Mouse (Mus musculus) hindbrain, embryonic 10.5 days (tissue): ENCODE measurements around the gene Adcy7. TPM values are rescaled to one million over a fixed set of nuclear protein-coding genes. Genes with fewer than 3 reads are reported as not detected.

Experiments used
- DNase-seq: peaks from one replicate; pipeline ENCODE4 v3.0.0-alpha.2; 2017; ENCODE audit warnings: low spot score
- H3K27ac ChIP-seq: fragments of 300-500 bp; sonication (generic); 2 replicates; pipeline ENCODE4 v1.5.1; 2016; ENCODE audit warnings: mild to moderate bottlenecking, moderate library complexity
- H3K27me3 ChIP-seq: fragments of 300-500 bp; sonication (generic); 2 replicates; pipeline ENCODE4 v1.6.1; 2016; ENCODE audit warnings: mild to moderate bottlenecking; ENCODE audit not compliant: poor library complexity, insufficient read depth, severe bottlenecking
- H3K36me3 ChIP-seq: fragments of 300-500 bp; sonication (generic); 2 replicates; pipeline ENCODE4 v1.6.1; 2016; ENCODE audit warnings: mild to moderate bottlenecking, moderate library complexity
- H3K4me1 ChIP-seq: fragments of 300-500 bp; sonication (generic); replicated peaks from 2 replicates; pipeline ENCODE4 v1.6.1; 2016; ENCODE audit warnings: mild to moderate bottlenecking
- H3K4me3 ChIP-seq: fragments of 300-500 bp; sonication (generic); 2 replicates; pipeline ENCODE4 v1.5.1; 2016; ENCODE audit warnings: mild to moderate bottlenecking, moderate library complexity
- H3K9me3 ChIP-seq: fragments of 300-500 bp; sonication (generic); 2 replicates; pipeline ENCODE4 v1.6.1; 2016; ENCODE audit warnings: mild to moderate bottlenecking, moderate library complexity
- WGBS: fragments of 180-500 bp; shearing (Covaris S2); methylation state at CpG from one replicate; pipeline ENCODE4 v1.1.7; 2016; 5-methylcytosine and 5-hydroxymethylcytosine counted together
- polyA plus RNA-seq: library from polyadenylated mRNA; unstranded; fragments of >200 nt; fragmentation: Nextera tagmentation; extraction: Ambion mirVana; gene quantifications from 2 replicates; pipeline ENCODE4 v1.2.1, GENCODE M21; 2016

Gene Adcy7
- polyA plus RNA-seq, 1 experiment from 2014 or later, result 2.9 TPM

DNA sequence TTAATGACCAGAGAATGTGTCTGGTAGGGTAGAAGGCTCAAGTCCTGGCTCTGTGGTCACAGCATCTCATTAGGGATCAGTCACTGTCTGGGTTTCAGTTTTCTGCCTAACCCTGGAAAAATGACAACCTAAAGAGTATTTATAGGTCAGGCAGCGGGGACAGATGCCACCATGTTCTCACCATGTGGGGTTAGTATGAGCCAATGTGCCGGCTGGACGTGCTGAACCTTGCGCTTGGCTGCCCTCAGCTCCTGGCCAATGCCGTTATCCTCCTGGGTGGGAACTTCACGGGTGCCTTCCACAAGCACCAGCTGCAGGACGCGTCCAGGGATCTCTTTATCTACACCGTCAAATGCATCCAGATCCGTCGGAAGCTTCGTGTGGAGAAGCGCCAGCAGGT is 38.1 kb downstream of the Adcy7 start:
- no peaks in the 10 kb centered on the region for H3K27me3 ChIP-seq
- no peaks in the 10 kb centered on the region for H3K9me3 ChIP-seq
- DNase-seq, result no peak
- 0 out of 2 replicates have a peak overlapping the region, but pooled peaks have one; percentile 12 for H3K27ac ChIP-seq
- no peak overlapping the region for H3K4me3 ChIP-seq
- 94% methylated on average over 13 of the region's 13 CpGs for WGBS
- H3K36me3 ChIP-seq, result 0 out of 2 replicates have a peak, but pooled peaks cover 4% of the 10 kb centered on the region
- peaks cover 9% of the 10 kb centered on the region; the same call in 1 of the 2 replicates for H3K4me1 ChIP-seq

- peaks cover 15% of the 10 kb centered on the region; the same call in 1 of the 2 replicates for H3K4me1 ChIP-seq
- H3K27me3 ChIP-seq, result no peaks in the 10 kb centered on the region
- DNase-seq, result no peak
- no peaks in the 10 kb centered on the region for H3K9me3 ChIP-seq
- 80% methylated on average over 8 of the region's 8 CpGs for WGBS
- H3K36me3 ChIP-seq, result no peaks in the 10 kb centered on the region
- no peak overlapping the region for H3K4me3 ChIP-seq
- H3K27ac ChIP-seq, result no peak overlapping the region
These were observed 40.8 kb downstream of the Adcy7 start for GRCm38 (mm10) chr8:88312966-88313365.

DNA sequence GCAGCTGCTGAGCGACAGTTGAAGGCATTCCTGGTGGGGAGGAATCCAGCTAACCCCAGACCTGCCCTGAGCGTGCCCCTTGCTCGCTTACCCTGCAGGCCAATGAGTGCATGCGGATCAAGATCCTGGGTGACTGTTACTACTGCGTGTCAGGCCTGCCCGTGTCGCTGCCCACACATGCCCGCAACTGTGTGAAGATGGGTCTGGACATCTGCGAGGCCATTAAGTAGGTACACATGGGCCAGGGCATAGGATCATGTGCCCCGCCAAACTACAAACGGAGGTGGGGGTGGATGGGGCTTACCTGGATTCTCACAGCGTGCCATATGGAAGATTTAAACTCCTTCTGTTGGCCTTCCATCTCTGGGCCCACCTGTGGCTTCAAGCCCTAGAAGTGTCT is 41.8 kb downstream of the Adcy7 start:
- no peaks in the 10 kb centered on the region for H3K27me3 ChIP-seq
- DNase-seq, result no peak
- no peak overlapping the region for H3K4me3 ChIP-seq
- H3K27ac ChIP-seq, result no peak overlapping the region
- H3K9me3 ChIP-seq, result no peaks in the 10 kb centered on the region
- peaks cover 15% of the 10 kb centered on the region; the same call in 1 of the 2 replicates for H3K4me1 ChIP-seq
- no peaks in the 10 kb centered on the region for H3K36me3 ChIP-seq
- WGBS, result 93% methylated on average over 12 of the region's 12 CpGs

DNA sequence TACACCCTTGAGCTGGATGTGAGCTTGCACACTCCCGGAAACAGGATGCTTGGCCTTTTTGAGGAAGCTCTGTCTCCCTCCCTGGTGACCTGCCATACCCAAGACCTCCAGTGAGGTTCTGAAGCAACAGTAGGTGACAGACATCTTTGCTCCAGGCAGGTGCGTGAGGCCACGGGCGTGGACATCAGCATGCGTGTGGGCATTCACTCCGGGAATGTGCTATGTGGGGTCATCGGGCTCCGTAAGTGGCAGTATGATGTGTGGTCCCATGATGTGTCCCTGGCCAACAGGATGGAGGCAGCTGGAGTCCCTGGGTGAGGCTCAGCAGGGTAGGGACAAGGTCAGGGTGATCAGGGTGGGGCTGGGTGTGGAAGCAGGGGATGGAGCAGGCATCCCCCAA is 43.1 kb downstream of the Adcy7 start:
- H3K9me3 ChIP-seq, result no peaks in the 10 kb centered on the region
- H3K27ac ChIP-seq, result no peak overlapping the region
- no peaks in the 10 kb centered on the region for H3K36me3 ChIP-seq
- H3K27me3 ChIP-seq, result no peaks in the 10 kb centered on the region
- no peak overlapping the region for H3K4me3 ChIP-seq
- H3K4me1 ChIP-seq, result peaks cover 6% of the 10 kb centered on the region; the same call in 1 of the 2 replicates
- 96% methylated on average over 8 of the region's 8 CpGs for WGBS
- no peak for DNase-seq

DNA sequence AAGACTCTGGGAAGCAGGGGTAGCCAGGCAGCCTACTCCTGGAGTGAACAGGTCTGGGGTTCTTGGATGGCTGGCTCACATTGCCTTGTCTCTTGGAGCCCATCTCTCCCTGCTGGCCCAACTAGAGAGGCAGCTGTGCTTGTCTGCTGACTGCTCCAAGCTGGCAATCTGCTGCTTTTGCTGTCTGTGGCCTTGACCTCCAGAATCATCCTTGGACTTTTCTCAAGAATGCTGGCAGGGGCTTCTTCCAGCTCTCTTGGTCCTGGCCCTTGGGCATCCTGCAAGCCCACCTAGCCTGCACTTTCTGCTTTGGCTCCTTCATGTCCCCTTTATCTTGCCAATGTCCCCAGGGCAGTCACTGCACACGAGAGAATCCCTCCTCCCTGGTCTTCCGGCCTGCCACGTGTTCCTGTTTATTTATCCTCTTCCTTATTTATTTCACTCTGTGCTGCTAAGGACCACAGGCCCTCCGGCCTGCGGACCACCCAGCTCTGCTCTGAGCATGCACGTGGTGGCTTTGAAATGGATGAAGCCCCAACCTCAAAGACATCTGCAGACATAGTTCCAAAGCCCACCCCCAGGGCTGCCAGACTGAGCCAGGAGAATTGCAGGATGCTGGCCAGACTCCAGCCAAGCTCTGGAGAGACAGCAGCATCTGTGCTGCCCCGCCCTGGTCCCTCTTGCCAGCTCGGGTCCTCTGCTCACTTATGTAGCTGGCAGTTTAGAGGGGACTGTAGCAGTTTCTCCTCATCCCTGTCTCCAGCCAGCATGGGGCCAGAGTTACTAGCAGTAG is 44.1 kb downstream of the Adcy7 start:
- DNase-seq, result no peak
- Histone ChIP-seq H3K27ac (no peak overlapping the region), H3K9me3 (no peaks in the 10 kb centered on the region), H3K4me1 (peaks cover 6% of the 10 kb centered on the region; the same call in 1 of the 2 replicates), H3K4me3 (no peak overlapping the region), H3K36me3 (0 out of 2 replicates have a peak, but pooled peaks cover under 1% of the 10 kb centered on the region), H3K27me3 (no peaks in the 10 kb centered on the region)
- 60% methylated on average over 8 of the region's 8 CpGs for WGBS

- Histone ChIP-seq H3K4me1 (peaks cover 6% of the 10 kb centered on the region; the same call in 1 of the 2 replicates), H3K9me3 (no peaks in the 10 kb centered on the region), H3K36me3 (0 out of 2 replicates have a peak, but pooled peaks cover 5% of the 10 kb centered on the region), H3K27me3 (no peaks in the 10 kb centered on the region), H3K4me3 (no peak overlapping the region), H3K27ac (peak overlapping the region; percentile 35; the same call in 1 of the 2 replicates)
- WGBS, result 73% methylated on average over 5 of the region's 5 CpGs
- DNase-seq, result no peak
These were observed 45.1 kb downstream of the Adcy7 start for GRCm38 (mm10) chr8:88317341-88317740.

GRCm38 (mm10) chr8:88318151-88318550 is 45.9 kb downstream of the Adcy7 start:
- no peaks in the 10 kb centered on the region for H3K9me3 ChIP-seq
- H3K27me3 ChIP-seq, result no peaks in the 10 kb centered on the region
- no peak for DNase-seq
- H3K4me3 ChIP-seq, result no peak overlapping the region
- H3K36me3 ChIP-seq, result peaks cover 7% of the 10 kb centered on the region; the same call in 1 of the 2 replicates
- 89% methylated on average over 8 of the region's 8 CpGs for whole genome bisulfite sequencing
- no peak overlapping the region for H3K27ac ChIP-seq
- peaks cover 6% of the 10 kb centered on the region; the same call in 1 of the 2 replicates for H3K4me1 ChIP-seq

DNA sequence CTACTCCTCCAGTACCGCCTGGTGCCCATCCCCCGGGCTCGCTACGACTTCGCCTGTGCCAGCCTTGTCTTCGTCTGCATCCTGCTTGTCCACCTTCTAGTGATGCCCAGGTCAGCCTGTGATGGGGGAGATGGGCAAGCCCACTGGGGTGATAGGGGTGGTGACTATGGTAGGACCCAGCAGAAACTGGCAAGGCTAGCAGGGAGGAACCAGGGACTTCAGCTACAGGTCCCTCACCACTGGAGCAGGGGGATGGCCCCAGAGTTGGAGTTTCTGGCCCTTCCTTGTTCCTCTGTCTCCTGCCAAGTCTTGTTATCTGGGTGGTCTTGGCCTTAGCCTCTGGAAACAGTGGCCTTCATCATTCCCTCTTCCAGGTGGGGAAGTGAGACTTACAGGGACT is 47.9 kb downstream of the Adcy7 start:
- H3K27ac ChIP-seq, result no peak overlapping the region
- WGBS, result 96% methylated on average over 6 of the region's 6 CpGs
- H3K4me3 ChIP-seq, result no peak overlapping the region
- H3K27me3 ChIP-seq, result no peaks in the 10 kb centered on the region
- no peaks in the 10 kb centered on the region for H3K9me3 ChIP-seq
- peaks cover 6% of the 10 kb centered on the region; the same call in 1 of the 2 replicates for H3K4me1 ChIP-seq
- no peak for DNase-seq
- H3K36me3 ChIP-seq, result peaks cover 26% of the 10 kb centered on the region

DNA sequence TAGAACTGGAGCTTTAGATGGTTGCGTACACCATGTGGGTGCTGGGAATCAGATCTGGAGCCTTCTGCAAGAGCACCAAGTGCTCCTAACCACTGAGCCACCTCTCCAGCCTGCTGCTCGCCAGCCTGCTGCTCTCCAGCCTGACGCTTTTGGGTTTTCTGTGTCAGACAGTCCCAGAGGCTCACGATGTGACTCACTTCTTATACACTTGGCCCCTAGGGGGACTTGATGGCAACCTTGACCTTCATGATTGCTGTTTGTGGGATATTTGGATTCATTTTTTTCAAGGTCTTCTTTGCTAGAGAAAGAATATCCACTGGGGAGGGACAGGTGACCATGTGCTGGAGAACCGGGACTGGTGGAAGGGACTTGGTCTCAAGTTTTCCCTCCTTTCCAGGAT is 49.2 kb downstream of the Adcy7 start:
- no peak for DNase-seq
- Histone ChIP-seq H3K36me3 (peaks cover 39% of the 10 kb centered on the region), H3K9me3 (no peaks in the 10 kb centered on the region), H3K27ac (no peak overlapping the region), H3K4me1 (peaks cover 6% of the 10 kb centered on the region; the same call in 1 of the 2 replicates), H3K27me3 (no peaks in the 10 kb centered on the region), H3K4me3 (no peak overlapping the region)
- 89% methylated on average over 5 of the region's 5 CpGs for WGBS

GRCm38 (mm10) chr8:88323523-88323922 is 51.3 kb downstream of the Adcy7 start:
- Histone ChIP-seq H3K4me3 (no peak overlapping the region), H3K27ac (no peak overlapping the region), H3K27me3 (no peaks in the 10 kb centered on the region), H3K9me3 (no peaks in the 10 kb centered on the region), H3K4me1 (no peaks in the 10 kb centered on the region), H3K36me3 (peaks cover 60% of the 10 kb centered on the region)
- WGBS, result 91% methylated on average over 5 of the region's 5 CpGs
- DNase-seq, result no peak

DNA sequence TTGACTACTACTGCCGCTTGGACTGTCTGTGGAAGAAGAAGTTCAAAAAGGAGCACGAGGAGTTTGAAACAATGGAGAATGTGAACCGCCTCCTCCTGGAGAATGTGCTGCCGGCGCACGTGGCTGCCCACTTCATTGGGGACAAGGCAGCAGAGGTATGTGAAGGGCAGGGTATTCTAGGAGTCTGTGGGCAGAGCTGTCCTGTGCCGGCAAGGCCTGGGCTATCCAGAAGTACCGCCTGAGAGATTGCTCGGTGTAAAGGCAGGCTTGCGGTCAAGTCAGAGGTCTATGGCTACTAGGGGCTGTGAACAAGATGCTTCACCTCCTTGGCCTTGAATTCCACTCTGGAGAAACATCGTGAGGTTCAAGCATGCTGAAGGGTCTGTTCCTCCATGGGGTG is 52.6 kb downstream of the Adcy7 start:
- Histone ChIP-seq H3K4me1 (no peaks in the 10 kb centered on the region; the same call in 1 of the 2 replicates), H3K27ac (no peak overlapping the region), H3K4me3 (no peak overlapping the region), H3K27me3 (no peaks in the 10 kb centered on the region), H3K9me3 (no peaks in the 10 kb centered on the region), H3K36me3 (peaks cover 72% of the 10 kb centered on the region)
- DNase-seq, result no peak
- 92% methylated on average over 11 of the region's 11 CpGs for WGBS

DNA sequence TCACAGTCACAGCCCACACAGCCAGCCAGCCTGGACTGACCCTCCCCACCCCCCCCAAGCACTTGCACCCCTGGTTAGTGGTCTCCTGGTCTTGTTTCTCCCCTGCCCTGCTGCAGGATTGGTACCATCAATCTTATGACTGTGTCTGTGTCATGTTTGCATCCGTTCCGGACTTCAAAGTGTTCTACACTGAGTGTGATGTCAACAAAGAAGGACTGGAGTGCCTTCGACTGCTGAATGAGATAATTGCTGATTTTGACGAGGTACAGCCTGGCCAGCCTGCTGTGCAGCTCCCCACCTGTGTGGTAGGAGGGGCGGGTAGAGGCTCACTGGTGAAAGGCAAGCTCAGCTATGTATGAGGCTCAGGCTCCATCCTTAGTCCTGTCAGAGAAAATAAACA is 53.0 kb downstream of the Adcy7 start:
- Histone ChIP-seq H3K9me3 (no peaks in the 10 kb centered on the region), H3K36me3 (peaks cover 77% of the 10 kb centered on the region), H3K27me3 (no peaks in the 10 kb centered on the region), H3K4me1 (no peaks in the 10 kb centered on the region; the same call in 1 of the 2 replicates), H3K27ac (no peak overlapping the region), H3K4me3 (no peak overlapping the region)
- no peak for DNase-seq
- 77% methylated on average over 5 of the region's 5 CpGs for WGBS

DNA sequence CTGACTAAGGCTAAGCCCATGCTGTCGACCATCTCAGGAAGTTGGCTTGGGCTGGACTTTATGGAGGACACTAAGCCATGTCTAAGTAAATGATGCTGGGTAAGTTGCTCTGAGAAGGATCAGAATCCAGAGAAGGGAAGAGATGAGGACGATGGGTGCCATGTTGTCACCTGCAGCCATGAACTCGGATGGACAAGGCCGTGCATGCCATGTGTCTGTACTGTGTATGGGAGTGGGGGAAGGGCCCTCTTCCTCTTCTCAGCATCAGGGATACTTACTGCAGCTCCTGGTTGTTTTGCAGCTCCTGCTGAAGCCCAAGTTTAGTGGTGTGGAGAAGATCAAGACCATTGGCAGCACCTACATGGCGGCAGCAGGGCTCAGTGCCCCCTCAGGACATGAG is 53.6 kb downstream of the Adcy7 start:
- Histone ChIP-seq H3K27ac (no peak overlapping the region), H3K27me3 (no peaks in the 10 kb centered on the region), H3K4me3 (no peak overlapping the region), H3K4me1 (no peaks in the 10 kb centered on the region; the same call in 1 of the 2 replicates), H3K36me3 (peaks cover 83% of the 10 kb centered on the region), H3K9me3 (no peaks in the 10 kb centered on the region)
- 96% methylated on average over 5 of the region's 5 CpGs for WGBS
- DNase-seq, result no peak
